Mouse (Mus musculus) testis, adult 2 months (tissue): ENCODE data around the gene Rhbdd1.

Source experiments
- CTCF ChIP-seq: fragments of 200-500 bp; IDR thresholded peaks from 2 replicates; pipeline ENCODE4 v1.5.1; 2012; ENCODE audit warnings: low read depth, mild to moderate bottlenecking, inconsistent platforms, low read length, moderate library complexity; ENCODE audit not compliant: control insufficient read depth, insufficient read depth, insufficient replicate concordance
- POLR2A ChIP-seq: fragments of 200-500 bp; IDR thresholded peaks from 2 replicates; pipeline ENCODE4 v1.6.1; 2012; ENCODE audit warnings: low read depth, mild to moderate bottlenecking, inconsistent platforms, low read length, moderate library complexity; ENCODE audit not compliant: control insufficient read depth

DNA sequence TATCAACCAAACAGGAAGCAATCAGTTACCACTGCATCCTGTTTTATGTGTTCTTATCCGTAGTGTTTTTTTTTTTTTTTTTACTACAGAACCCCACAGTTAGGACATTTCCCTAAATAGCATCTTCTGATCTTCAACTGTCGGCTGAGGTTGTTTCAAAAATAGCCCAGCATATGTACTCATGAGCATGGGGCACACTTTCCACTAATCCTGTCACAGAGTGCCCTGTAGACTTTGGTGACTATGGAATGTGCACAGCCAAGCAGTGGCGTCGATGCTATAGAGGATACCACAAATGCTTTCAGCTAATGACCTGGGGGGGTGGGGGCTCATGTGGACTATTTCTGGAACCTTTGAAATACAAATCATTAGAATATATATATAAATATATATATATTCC, 48.7 kb upstream of the Rhbdd1 start:
- TF ChIP-seq CTCF (no peak), POLR2A (no peak)
